Mouse (Mus musculus): ENCODE data around the gene Sh2d4b. TPM values are rescaled to one million over a fixed set of nuclear protein-coding genes. Genes with fewer than 3 reads are reported as not detected.

Sh2d4b gene
- total RNA-seq, 2 experiments from 2014 or later, result 1.6 to 3.3 TPM

- DNase-seq (ENCODE audit: low spot score in 2 of 2), result no peak
These were observed 13.7 kb upstream of the Sh2d4b start for GRCm38 (mm10) chr14:40906770-40907169.

- DNase-seq (ENCODE audit: low spot score in 2 of 2), result no peak
These were observed 12.7 kb upstream of the Sh2d4b start for GRCm38 (mm10) chr14:40905813-40906212.

- no peak for DNase-seq (ENCODE audit: low spot score in 2 of 2)
These were observed 9.4 kb upstream of the Sh2d4b start for GRCm38 (mm10) chr14:40902307-40903055.

GRCm38 (mm10) chr14:40900267-40900666 lies 7.2 kb upstream of the Sh2d4b start:
- DNase-seq (ENCODE audit: low spot score in 2 of 2), result no peak

GRCm38 (mm10) chr14:40897916-40898315 lies 4.8 kb upstream of the Sh2d4b start:
- DNase-seq (ENCODE audit: low spot score in 2 of 2), result no peak

- DNase-seq (ENCODE audit: low spot score in 2 of 2), result no peak
These were observed 2.6 kb upstream of the Sh2d4b start for GRCm38 (mm10) chr14:40895681-40896080.

- DNase-seq (ENCODE audit: low spot score in 2 of 2), result peak; percentile 85 to 89
These were observed 1.6 kb upstream of the Sh2d4b start for GRCm38 (mm10) chr14:40894576-40895247.

- DNase-seq (ENCODE audit: low spot score in 2 of 2), result no peak
These were observed 818 bp upstream of the Sh2d4b start for GRCm38 (mm10) chr14:40893884-40894283.

GRCm38 (mm10) chr14:40892326-40892825 lies 690 bp downstream of the Sh2d4b start:
- DNase-seq (ENCODE audit: low spot score in 2 of 2), result no peak

GRCm38 (mm10) chr14:40891506-40891905 lies 1.6 kb downstream of the Sh2d4b start:
- DNase-seq (ENCODE audit: low spot score in 2 of 2), result no peak

- DNase-seq (ENCODE audit: low spot score in 2 of 2), result no peak
These were observed 3.4 kb downstream of the Sh2d4b start for GRCm38 (mm10) chr14:40889704-40890103.

- DNase-seq (ENCODE audit: low spot score in 2 of 2), result no peak
These were observed 3.9 kb downstream of the Sh2d4b start for GRCm38 (mm10) chr14:40889181-40889580.

- DNase-seq (ENCODE audit: low spot score in 2 of 2), result no peak
These were observed 6.5 kb downstream of the Sh2d4b start for GRCm38 (mm10) chr14:40886428-40887202.

- DNase-seq (ENCODE audit: low spot score in 2 of 2), result no peak
These were observed 7.3 kb downstream of the Sh2d4b start for GRCm38 (mm10) chr14:40885752-40886151.

- no peak for DNase-seq (ENCODE audit: low spot score in 2 of 2)
These were observed 7.8 kb downstream of the Sh2d4b start for GRCm38 (mm10) chr14:40885225-40885624.

GRCm38 (mm10) chr14:40874565-40874964 lies 18.5 kb downstream of the Sh2d4b start:
- DNase-seq (ENCODE audit: low spot score in 2 of 2), result no peak

- DNase-seq (ENCODE audit: low spot score in 2 of 2), result no peak
These were observed 19.1 kb downstream of the Sh2d4b start for GRCm38 (mm10) chr14:40873961-40874360.

GRCm38 (mm10) chr14:40870598-40870997 lies 22.5 kb downstream of the Sh2d4b start:
- no peak for DNase-seq (ENCODE audit: low spot score in 2 of 2)

- DNase-seq (ENCODE audit: low spot score in 2 of 2), result no peak
These were observed 28.1 kb downstream of the Sh2d4b start for GRCm38 (mm10) chr14:40864811-40865514.

- no peak for DNase-seq (ENCODE audit: low spot score in 2 of 2)
These were observed 29.4 kb downstream of the Sh2d4b start for GRCm38 (mm10) chr14:40863659-40864058.

GRCm38 (mm10) chr14:40863022-40863421 lies 30.0 kb downstream of the Sh2d4b start:
- no peak for DNase-seq (ENCODE audit: low spot score in 2 of 2)

Measured in layer of hippocampus, postnatal 10 days (tissue).